Mouse (Mus musculus) ovary, postnatal 14 days (tissue): ENCODE data around the gene Rbbp7.
"Not testable (repeated sequence)": the region's sequence is repeated elsewhere in the genome, so short reads cannot be mapped to it uniquely, and the experiment has no call there.

ENCODE experiments used
- DNase-seq: peaks from one replicate; pipeline ENCODE4 v3.0.0; 2022; ENCODE audit warnings: low spot score

Rbbp7 gene

DNA sequence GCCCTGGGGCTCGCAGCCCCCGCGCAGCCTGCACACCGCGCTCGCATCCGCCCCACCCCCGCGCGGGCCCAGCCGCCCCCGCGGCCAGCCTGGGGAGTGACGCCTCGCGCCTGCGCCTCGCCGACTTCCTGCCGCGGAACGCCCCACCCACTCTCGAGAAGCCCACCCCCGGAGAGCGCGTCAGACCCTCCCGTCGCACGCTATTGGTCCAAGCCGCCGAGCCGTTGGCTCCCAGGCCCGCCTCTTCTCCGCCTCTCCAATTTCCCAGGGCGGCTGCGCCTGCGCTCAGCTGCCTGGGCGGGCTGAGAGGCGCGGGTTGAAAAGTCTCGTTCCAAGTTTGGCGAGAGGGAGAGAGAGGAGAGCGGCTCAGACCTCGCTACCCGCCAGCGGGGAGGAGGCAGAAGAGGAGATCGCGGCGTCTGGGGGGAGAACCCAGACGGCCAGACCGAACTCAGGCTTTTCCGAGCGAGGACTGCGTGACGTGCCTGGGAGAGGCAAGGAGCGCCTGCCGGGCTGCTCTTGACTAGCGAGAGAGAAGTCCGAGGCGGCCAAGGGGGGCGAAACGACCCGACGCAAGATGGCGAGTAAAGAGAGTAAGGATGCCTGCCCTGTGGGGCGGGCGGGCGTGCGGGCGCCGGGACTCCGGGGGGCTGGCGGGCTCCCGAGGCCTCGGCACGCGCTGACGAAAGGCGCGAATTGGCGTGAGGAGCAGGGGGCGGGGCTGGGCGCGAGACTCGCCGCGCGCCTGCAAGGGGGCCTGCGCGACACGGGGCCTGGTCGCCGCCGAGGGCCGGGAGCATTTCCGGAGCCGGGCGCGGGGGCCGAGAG, at the start of gene Rbbp7:
Rbbp7 (plus strand) TSS at position 288 of the 828 bp plus-strand sequence.
- peak; percentile 77 for DNase-seq

DNA sequence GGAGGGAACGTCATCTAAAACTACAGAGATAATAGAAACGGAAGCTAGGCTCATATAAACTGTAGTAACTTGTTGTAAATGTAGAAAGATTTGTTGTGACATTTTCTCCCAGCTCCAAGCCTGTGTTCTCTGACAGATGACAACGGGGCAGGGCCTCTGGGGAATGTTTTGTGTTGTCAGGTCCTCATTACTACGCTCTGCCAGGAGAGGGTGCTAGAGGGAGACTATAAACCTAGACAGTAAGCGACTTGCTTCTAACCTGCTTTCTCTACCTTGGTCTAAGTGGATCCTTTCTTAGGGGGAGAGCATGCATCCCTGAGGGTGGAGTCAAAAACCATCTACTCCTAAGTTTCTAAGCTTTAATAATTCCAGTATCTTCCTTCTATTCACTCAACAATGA, 42.4 kb upstream of the Rbbp7 start:
- peak; percentile 25 for DNase-seq

DNA sequence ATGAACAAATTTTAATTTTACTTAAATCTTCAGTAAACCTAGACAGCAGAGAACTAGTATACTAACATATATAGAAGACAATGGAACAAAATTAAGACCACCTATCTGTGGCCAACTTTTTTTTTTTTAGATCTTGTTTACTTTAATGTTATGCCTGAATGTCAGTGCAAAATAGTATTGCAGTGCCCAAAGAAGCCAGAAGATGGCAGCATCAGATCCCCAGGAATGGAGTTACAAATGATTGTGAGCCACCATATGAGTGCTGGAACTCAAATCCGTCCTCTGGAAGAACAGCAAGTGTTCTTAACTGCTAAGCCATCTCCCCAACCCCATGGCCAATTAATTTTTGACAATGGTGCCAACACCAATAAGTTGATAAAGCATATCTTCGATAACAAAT, 40.6 kb upstream of the Rbbp7 start:
- peak; percentile 52 for DNase-seq

DNA sequence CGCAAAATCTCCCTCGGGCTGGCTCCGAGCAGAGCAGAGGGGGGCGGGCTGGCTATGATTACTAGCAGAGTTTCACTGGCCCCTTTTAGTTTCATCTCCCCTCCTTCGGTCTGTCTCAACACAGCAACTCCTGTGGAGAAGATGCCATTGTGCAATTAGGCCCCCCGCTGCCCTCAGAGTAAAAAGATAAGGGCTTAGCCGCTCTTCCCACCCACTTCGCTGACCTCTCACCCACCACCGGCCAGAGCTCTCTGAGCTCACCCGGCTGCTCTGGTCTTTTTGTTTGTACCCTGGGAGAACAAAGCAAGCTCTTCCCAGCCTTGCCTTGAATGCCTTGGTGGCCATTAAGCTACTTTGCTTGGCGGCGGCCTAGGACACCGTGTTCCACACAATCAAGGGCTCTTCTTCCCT, 32.8 kb upstream of the Rbbp7 start:
- DNase-seq: no peak

DNA sequence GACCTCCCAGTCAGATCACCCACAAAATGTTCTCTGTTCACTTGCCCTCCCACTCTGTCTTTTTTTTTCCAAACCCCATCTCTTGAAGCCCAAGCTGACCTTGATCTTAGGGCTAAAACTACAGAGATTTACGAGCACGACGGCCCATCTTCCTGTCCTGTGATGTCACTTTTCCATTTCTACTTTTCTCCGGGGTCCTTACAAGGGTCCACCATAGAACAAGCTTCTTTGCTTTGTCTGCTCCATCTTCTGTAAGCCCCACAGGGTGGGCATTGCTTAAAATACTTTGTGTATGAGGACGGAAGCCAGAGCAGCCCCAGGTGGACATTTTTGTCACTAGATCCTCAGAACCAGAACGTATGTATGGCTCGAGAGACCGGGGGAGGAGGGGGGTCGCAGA, 32.4 kb upstream of the Rbbp7 start:
- DNase-seq: no peak

DNA sequence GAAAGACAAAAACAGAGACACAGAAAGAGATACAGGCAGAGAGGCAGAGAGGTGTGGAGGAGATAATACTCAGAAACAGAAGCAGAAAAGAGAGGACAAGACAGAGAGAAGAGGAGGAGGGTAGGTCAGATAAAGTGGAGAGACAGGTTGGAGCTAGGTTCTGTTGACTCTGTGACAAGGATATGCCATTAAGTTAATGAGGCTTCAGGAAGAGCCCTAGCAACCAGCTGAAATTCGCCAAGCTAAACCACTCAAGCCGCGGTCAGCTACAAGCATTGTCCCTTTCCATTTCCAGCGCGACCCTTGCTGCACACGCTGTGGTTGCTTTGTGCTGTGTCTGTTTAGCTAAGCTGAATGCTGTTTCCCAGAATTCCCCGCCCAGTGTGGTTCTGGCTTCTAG, 32.0 kb upstream of the Rbbp7 start:
- no peak for DNase-seq

DNA sequence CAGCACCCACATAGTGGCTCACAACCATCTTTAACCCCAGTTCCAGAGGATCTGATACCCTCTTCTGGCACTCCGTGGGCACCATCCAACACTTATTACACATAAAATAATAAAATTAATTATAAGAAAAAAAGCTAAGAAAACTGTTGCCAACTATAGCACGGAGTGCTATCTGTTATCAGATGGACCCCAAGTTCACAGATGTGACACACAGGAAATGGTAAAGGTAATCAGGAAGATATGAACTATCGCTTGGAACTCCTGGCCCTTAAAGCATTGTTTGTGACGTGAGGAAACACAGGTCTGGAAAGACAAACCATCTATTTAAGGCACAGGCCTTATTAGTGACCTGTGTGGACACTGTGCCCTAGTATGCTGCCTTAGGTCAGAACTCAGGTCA, 30.2 kb upstream of the Rbbp7 start:
- no peak for DNase-seq

DNA sequence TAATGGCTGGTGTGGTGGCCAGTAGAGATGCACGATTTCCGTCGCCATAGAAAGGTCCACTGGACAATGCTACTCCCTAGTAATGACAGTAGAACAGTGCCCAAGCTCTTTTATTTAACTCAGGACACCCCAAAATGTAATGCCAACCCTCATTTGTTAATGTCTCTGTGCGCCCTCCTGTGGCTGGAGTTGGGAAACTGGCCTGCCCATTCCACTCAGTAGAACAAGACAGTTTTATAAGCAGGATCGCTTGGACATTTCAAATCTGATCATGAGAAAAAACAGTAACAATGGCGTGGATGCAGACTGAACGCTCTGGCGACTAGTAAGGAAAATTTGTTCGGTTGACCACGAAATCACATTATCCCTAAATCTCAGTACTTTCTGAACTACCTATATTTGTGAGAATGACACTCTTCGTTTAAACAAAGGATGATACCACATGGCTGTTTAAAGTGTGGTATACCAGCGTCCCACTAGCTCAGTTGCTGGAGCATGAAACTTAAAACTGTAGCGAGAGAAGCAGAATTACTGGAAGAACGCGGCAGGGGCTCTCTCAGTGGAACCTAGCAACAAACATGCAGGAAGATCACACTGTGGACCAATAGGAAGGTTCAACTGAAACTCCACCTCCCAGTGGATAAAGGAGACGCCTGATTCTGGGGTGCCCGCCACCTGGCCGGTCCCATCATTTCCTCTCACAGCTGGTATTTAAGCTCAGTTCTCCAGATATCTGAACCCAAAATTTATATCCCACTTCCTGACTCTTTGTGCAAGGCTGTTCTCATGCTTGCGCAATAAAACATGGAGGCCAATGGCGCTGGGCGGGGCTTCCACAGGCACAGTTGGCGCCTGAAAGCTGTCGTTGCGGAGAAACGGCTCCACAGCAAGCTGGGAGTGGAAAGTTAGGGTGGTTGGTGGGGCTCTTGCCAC, 24.9 kb upstream of the Rbbp7 start:
- DNase-seq: peak; percentile 34

DNA sequence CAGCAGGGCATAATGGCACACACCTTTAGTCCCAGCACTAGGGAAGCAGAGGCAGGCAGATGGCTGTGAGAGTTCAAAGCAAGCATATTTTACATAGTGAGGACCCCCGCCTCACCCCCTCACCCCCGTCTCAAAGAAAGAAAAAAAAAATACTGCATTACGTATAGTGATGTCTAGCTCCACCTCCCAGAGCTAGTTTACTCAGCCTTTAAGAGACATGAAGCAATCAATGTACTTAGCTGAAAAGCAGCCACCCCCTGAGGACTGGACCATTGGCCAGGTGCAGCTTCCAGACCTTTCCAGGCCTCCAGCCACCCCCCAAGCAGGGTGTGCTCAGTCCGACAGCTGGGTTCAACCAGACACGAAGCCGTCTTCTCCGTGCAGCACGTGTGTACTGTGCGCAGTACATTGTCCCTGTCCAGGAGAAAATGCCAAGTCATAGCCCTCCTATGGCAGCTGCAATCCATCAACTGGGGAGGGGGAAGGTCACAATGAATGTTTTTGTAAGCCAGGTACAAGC, 24.0 kb upstream of the Rbbp7 start:
- DNase-seq: no peak

DNA sequence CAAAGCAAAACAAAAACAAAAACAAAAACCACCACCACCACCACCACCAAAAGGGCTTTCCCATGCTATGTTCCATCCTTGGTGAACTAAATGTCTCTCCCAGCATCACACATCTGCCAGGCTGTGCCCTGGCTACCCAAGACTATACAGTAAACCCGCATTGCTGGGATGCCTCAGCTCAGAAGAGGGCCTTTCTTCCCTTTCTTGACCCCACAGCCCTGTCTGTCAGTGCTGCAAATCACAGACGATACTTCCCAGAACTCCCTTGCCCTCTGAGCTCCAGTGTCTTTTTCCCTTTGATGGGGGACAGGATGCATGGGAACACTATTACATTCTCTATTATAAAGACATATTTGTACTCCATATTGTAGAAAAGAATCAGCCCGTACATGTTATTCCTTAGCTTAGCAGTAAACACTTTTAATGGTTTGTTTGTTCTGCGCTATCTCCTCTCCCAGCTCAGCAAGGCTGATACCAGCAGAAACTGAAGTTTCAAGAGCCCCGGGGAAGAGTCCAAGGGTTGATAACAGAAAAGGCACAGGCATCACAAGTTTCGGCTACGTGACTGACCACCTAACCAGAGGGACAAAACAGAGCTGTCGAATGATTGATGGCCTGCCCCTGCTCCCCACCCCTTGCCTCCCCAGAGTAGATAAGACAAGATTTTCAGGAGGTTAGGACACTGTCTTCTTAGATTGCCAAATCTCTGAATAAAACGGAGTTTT, 11.3 kb upstream of the Rbbp7 start:
- no peak for DNase-seq

DNA sequence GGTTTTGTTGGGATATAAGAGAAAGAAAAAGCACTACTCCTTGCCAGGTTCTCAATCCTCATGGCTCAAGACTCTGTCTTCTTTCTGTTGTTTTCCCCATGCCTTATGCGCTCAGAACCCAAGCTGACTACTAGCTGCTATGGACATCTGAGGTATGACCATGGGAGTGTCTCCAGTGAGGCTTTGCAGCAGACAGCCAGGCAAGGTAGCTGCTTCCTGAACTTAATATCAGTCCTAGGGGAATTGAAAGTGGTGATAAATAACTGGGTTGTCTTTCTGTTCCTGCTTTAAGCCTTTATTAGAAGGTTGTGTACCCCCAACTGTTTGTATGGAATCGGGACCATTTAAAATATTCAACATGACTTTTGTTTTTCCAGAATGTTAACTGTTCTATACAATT, 7.8 kb upstream of the Rbbp7 start:
- no peak for DNase-seq

DNA sequence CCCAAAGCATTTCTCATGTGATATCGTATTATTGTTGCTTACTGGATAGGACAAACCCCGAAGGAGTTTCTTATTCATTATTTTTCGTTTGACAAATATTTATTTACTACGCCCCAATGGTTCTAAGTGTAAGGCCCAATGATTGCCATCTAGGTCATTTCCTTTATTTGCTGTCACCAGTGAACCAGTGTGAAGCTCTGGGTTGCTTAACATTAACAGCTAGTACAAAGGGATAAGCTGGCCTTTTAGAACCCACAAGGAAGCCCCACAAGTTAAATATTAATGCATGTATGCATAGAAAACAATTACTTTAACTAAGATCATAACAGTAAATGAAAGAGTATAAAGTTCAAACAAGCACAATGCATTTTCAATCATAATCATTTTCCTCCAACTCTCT, 5.9 kb upstream of the Rbbp7 start:
- no peak for DNase-seq

DNA sequence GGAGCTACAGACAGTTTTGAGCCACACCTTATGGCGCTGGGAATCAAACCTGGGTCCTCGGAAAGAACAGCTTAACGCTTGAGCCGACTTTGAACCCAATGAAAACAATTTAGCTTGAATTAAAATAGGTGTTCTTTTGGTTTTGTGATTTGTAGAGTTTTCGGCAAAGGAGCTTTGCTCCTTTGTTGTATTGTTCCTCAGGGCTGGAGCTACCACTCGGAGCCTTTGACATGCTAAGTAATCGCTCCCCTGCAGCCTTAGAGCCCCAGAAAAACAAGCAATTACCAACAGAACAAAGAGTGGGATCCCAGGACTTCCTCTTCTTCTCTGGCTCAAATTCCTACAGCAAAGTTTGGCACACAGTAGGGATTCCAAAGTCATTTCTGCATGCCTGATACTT, 4.1 kb upstream of the Rbbp7 start:
- no peak for DNase-seq

DNA sequence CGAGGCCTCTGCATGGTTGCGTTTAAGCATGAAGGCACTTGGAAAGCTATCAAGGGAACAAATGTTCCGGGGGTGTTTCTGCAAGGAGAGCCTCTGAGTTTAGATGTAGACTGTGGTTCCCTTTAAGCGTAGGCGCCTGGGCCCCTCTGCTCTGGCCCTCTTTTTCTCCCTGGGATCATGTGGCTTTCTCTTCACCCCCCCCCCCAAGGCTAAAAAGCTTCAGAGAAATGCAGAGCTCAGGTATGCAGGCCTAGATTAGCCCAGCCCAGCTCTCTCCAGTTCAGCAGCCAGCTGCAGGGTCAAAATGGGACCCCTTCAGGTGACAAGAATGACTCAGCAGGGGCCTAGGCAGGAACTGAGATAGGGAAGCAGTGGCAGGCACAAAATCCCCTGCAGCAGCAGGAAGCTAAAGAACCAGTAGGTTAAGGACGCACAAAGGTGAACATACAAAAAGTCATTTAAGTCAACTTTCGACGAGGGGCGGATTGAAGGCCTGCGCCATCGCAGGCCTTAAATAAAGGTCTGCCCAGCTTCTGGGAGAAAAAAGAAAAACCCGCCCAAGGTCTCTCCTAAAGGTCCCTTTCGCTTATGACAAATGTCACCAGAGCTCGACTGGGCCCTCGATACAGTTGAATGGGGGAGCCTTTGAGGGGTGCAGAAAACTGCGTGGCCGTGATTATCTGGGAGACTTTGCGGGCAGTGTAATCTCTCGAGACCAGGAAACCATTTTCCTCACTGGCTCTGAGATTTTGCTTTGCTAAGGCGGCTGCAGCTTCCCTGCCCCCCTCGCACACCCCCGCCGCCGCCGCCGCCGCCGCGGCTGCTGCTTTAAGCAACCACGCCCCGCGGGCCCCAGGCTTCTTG, 719 bp upstream of the Rbbp7 start:
- DNase-seq: peak; percentile 12

DNA sequence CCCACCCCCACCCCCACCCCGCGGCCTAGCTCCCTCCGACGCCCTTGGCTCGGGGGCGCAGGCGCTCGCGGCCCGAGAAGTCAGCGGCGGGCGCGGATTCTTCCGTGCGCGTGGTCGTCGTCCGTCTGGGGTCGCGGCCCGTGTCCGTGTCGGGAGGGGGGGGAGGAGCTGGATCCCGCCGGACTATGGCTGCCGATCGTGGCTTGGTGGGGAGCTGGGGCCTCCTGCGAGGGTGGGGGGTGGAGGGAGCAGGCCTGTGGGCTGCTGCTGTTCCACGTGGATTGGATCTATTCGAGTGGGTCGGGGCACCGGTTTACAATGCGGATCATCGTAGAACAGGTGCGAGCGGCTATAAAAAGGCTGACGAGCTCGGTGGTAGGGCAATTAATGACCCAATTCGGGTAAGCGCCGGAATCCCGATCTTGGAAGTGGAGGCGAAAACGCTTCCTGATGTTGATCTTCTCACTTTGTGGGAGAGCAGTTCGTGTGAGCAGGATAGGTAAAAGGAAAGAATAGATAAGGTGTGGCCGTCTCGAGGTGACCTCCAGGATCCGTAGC, 835 bp downstream of the Rbbp7 start:
- DNase-seq: no peak

DNA sequence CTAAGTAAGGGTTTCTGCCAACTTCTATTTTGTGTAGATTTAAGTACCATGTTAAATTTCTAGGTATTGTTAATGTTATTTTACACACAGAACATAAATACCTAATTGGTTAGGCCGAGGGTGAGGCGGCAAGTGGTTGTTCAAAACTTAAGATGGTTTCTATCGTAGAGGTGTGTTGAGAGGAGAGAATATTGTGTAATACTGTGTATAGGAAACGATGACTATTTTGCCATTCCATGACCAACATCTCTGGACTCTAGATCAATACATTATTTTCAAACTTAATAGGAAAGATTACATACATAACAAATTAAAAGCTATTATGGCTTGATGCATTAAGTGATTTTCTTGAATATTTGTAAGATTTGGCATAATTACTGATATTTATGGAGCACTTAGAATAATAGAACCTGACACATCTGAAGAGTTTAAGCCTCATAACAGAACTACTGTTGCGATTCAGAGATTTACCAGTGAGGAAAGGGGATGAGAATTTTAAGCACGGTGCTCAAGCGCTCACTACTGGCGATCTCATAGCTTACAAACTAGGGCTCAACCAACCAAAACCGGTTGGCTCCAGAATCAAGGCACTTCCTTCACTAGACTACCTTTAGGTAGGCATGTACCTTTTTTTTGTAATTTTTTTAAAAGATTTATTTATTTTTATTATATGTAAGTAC, 1.7 kb downstream of the Rbbp7 start:
- no peak for DNase-seq

DNA sequence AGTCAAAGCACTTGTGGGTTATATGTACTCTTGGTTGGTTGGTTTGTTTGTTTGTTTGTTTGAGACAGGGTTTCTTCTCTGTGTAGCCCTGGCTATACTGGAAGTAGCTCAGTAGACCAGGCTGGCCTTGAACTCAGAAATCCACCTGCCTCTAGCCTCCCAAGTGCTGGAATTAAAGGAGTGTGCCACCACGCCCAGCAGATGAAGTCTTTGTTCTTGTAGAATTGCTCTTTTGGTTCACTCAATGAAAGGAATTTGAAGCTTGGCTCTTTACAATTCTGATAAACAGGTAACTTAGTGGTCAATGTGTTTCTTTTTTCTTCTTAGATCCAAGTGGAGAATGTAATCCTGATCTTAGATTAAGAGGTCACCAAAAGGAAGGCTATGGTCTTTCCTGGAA, 10.5 kb downstream of the Rbbp7 start:
- DNase-seq: no peak

DNA sequence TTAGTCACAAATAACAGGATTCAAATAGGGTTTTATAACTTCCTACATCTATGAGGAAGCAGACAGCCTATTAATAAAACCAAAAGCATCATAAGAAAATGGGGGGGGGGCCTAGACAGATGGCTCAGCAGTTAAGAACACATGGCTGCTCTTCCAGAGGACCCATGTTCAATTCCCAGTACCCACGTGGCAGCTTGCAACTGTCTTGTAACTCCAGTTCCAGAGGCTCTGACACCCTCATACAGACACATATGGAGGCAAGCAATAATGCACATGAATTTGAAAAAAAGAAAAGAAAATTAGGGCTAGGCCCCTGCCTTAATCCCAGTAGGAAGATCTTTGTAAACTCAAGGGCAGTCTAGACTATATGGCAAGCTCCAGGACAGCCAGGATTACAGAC, 28.2 kb downstream of the Rbbp7 start:
- DNase-seq: no peak

DNA sequence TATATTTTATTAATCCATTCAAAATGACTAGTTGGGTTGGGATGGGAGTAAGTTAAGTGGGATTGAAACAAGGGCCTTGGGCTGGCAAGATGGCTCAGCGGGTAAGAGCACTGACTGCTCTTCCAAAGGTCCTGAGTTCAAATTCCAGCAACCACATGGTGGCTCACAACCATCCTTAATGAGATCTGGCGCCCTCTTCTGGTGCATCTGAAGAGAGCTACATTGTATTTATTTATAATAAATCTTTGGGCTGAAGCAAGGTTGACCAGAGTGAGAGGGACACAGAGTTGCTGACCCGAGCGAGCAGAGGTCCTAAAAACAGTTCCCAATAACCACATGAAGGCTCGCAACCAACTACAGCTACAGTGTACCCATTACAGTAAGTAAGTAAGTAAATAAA, 31.2 kb downstream of the Rbbp7 start:
- DNase-seq: not testable (repeated sequence)

DNA sequence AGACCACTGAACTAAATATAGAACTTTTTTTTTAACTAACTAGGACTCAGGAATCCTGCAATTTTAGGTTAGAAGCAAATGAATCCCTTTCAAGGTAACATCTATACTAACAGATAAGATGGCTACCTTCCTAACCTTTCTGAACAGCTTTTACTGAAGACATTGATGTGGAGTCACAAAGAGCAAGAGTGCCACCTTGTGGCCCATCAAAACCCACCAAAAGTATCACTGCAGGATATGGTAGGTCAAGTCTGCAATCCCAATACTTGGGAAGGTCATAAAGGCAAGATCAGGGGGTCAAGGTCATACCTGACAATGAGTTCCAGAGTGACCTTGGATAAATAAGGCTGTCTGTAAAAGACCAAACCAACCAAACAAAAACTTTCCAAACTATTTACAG, 40.2 kb downstream of the Rbbp7 start:
- peak; percentile 23 for DNase-seq
